Mouse (Mus musculus) heart, embryonic 13.5 days (tissue): ENCODE data around the gene Tpi1. TPM values are rescaled to one million over a fixed set of nuclear protein-coding genes. Genes with fewer than 3 reads are reported as not detected.
"Not testable (repeated sequence)": the region's sequence is repeated elsewhere in the genome, so short reads cannot be mapped to it uniquely, and the experiment has no call there.

Source experiments
- ATAC-seq: fragments of 200-750 bp; cut with Nextera tagmentation; 2 replicates; pipeline ENCODE4 v1.8.0; 2017; ENCODE audit warnings: moderate TSS enrichment; ENCODE audit not compliant: insufficient number of reproducible peaks, low FRiP score, low TSS enrichment; ENCODE audit errors: extremely low read depth
- H3K27ac ChIP-seq: fragments of 300-500 bp; sonication (generic); replicated peaks from 2 replicates; pipeline ENCODE4 v1.5.1; 2015; ENCODE audit warnings: moderate library complexity, mild to moderate bottlenecking, inconsistent platforms
- H3K27me3 ChIP-seq: fragments of 300-500 bp; sonication (generic); replicated peaks from 2 replicates; pipeline ENCODE4 v1.6.1; 2015; ENCODE audit warnings: mild to moderate bottlenecking, inconsistent platforms
- H3K36me3 ChIP-seq: fragments of 300-500 bp; sonication (generic); 2 replicates; pipeline ENCODE4 v1.6.1; 2015; ENCODE audit warnings: mild to moderate bottlenecking, inconsistent platforms
- H3K4me1 ChIP-seq: fragments of 300-500 bp; sonication (generic); 2 replicates; pipeline ENCODE4 v1.6.1; 2015; ENCODE audit warnings: inconsistent platforms
- H3K4me2 ChIP-seq: fragments of 300-500 bp; sonication (generic); 2 replicates; pipeline ENCODE4 v1.6.1; 2015; ENCODE audit warnings: inconsistent platforms, mild to moderate bottlenecking, moderate library complexity
- H3K4me3 ChIP-seq: fragments of 300-500 bp; sonication (generic); 2 replicates; pipeline ENCODE4 v1.5.1; 2015; ENCODE audit warnings: moderate library complexity, mild to moderate bottlenecking, inconsistent platforms
- H3K9ac ChIP-seq: fragments of 300-500 bp; sonication (generic); 2 replicates; pipeline ENCODE4 v1.6.1; 2015; ENCODE audit warnings: inconsistent platforms, mild to moderate bottlenecking, moderate library complexity
- H3K9me3 ChIP-seq: fragments of 300-500 bp; sonication (generic); 2 replicates; pipeline ENCODE4 v1.6.1; 2016; ENCODE audit warnings: inconsistent platforms
- WGBS: fragments of 180-500 bp; shearing (Covaris S2); methylation state at CpG from one replicate; pipeline ENCODE4 v1.1.7; 2015; ENCODE audit warnings: mixed read lengths; 5-methylcytosine and 5-hydroxymethylcytosine counted together
- polyA plus RNA-seq: library from polyadenylated mRNA; unstranded; fragments of >200 nt; fragmentation: Nextera tagmentation; extraction: Ambion mirVana; gene quantifications from 2 replicates; pipeline ENCODE4 v1.2.1, GENCODE M21; 2015

Tpi1 gene
- polyA plus RNA-seq, 1 experiment from 2014 or later = 1,248 TPM

- Histone ChIP-seq H3K4me1 (peaks cover 44% of the 10 kb centered on the region), H3K36me3 (peaks cover 75% of the 10 kb centered on the region), H3K9ac (peak overlapping the region; percentile 98), H3K9me3 (no peaks in the 10 kb centered on the region), H3K27ac (peak overlapping the region; percentile 98), H3K4me2 (peak overlapping the region; percentile 76), H3K4me3 (peak overlapping the region; percentile 85), H3K27me3 (no peaks in the 10 kb centered on the region)
- ATAC-seq = no peak
- 30% methylated on average over 8 of the region's 8 CpGs for WGBS
Measured at GRCm38 (mm10) chr6:124814448-124814847, 352 bp upstream of the Tpi1 start.

DNA sequence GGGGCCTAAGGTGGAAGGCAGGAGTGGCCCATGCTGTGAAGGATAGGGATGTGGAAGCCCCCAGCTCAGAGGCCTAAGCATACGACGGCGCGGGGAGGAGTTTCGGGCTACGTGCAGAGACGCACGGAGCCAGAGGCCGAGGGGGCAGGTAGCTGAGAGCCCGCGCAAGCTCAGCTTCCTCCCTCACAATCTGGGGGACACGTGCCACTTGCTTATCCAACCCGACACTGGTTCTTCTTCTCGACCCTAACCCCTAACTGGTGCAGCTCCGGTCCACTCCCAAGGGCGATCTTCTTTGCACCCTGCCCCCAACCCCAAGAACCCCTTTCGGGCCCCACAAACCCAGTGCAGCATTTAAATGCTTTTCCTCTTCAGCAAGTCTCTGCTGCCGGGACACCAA, 600 bp downstream of the Tpi1 start:
- Histone ChIP-seq H3K36me3 (peaks cover 65% of the 10 kb centered on the region), H3K4me2 (peak overlapping the region; percentile 76), H3K27ac (peak overlapping the region; percentile 98), H3K9ac (peak overlapping the region; percentile 98), H3K4me3 (peak overlapping the region; percentile 85), H3K27me3 (no peaks in the 10 kb centered on the region), H3K9me3 (no peaks in the 10 kb centered on the region), H3K4me1 (peaks cover 44% of the 10 kb centered on the region)
- under 1% methylated on average over 18 of the region's 18 CpGs for WGBS
- peak; percentile 31; the same call in 1 of the 2 replicates for ATAC-seq

GRCm38 (mm10) chr6:124812848-124813247, 1.2 kb downstream of the Tpi1 start:
- 15% methylated on average over 9 of the region's 9 CpGs for WGBS

GRCm38 (mm10) chr6:124811701-124812560, 2.2 kb downstream of the Tpi1 start:
- peak overlapping the region; percentile 98 for H3K27ac ChIP-seq
- peaks cover 56% of the 10 kb centered on the region for H3K4me1 ChIP-seq
- H3K9me3 ChIP-seq = no peaks in the 10 kb centered on the region
- H3K27me3 ChIP-seq = no peaks in the 10 kb centered on the region
- 70% methylated on average over 24 of the region's 24 CpGs for WGBS
- no peak for ATAC-seq
- peaks cover 50% of the 10 kb centered on the region for H3K36me3 ChIP-seq
- peak overlapping the region; percentile 98 for H3K9ac ChIP-seq
- peak overlapping the region; percentile 85 for H3K4me3 ChIP-seq
- peak overlapping the region; percentile 76 for H3K4me2 ChIP-seq

More at GRCm38 (mm10) chr6:124812848-124813247, 1.2 kb downstream of the Tpi1 start:
- no peaks in the 10 kb centered on the region for H3K9me3 ChIP-seq
- H3K4me2 ChIP-seq = peak overlapping the region; percentile 76
- peaks cover 49% of the 10 kb centered on the region for H3K4me1 ChIP-seq
- peak overlapping the region; percentile 98 for H3K27ac ChIP-seq
- H3K27me3 ChIP-seq = no peaks in the 10 kb centered on the region
- peaks cover 59% of the 10 kb centered on the region for H3K36me3 ChIP-seq
- peak overlapping the region; percentile 85 for H3K4me3 ChIP-seq
- H3K9ac ChIP-seq = peak overlapping the region; percentile 98
- ATAC-seq = no peak

DNA sequence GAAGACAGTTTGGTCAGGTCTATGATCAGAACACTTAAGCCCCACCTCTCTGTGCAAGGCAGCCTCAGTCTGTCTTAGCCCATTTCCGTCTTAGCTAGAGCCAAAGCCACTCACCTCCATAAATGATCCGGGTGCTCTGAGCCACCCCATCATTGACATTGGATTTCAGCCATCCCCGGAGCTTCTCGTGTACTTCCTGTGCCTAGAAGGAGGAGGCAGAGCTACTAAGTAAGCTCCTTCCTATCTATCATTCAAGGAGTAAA, 2.8 kb downstream of the Tpi1 start:
- Histone ChIP-seq H3K4me1 (peaks cover 61% of the 10 kb centered on the region), H3K9ac (no peak overlapping the region), H3K36me3 (peaks cover 44% of the 10 kb centered on the region), H3K9me3 (no peaks in the 10 kb centered on the region), H3K27ac (no peak overlapping the region; the same call in 1 of the 2 replicates), H3K4me2 (peak overlapping the region; percentile 76), H3K27me3 (no peaks in the 10 kb centered on the region), H3K4me3 (peak overlapping the region; percentile 85; the same call in 1 of the 2 replicates)
- WGBS = 62% methylated on average over 4 of the region's 4 CpGs
- no peak for ATAC-seq

DNA sequence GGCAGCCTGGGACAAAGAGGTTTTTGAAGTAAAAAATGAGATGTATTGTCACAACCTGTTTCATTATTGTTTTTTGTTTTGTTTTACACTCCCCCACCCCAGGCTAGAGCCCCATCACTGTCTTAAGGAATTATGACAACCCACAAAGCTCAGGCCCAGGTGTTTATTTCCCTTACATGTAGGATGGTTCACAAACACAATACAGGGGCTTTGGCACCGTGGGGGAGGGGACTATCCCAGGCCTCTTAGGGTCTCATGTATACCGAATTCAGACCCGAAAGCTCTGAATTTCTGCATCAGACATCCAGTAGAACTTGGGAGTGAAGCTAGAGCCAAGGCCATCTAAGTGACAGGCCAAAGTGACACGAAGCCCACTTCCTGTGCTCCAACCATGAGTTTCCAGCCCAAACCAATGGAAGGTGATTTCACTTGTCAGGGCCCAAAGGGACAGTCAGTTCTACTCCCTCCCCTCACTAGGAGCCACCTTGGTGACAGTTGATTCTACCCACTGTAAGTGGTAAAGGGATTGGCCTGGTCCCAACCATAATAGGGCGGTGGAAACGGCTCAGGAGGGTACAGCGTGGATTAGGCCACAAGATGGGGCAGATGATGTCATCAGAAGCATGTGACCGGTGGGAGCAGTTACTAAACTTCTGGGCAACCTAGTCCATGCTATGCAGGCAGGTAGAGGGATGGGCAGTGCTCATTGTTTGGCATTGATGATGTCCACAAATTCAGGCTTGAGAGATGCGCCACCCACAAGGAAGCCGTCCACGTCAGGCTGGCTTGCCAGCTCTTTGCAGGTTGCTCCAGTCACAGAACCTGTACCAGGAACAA, 3.3 kb downstream of the Tpi1 start:
- peak overlapping the region; percentile 96 for H3K4me2 ChIP-seq
- peak overlapping the region; percentile 97; the same call in 1 of the 2 replicates for H3K27ac ChIP-seq
- H3K9ac ChIP-seq, H3K9me3 ChIP-seq, H3K27me3 ChIP-seq, ATAC-seq: not testable (repeated sequence)
- H3K36me3 ChIP-seq = peaks cover 38% of the 10 kb centered on the region
- H3K4me1 ChIP-seq = peaks cover 67% of the 10 kb centered on the region
- 78% methylated on average over 11 of the region's 11 CpGs for WGBS
- H3K4me3 ChIP-seq = peak overlapping the region; percentile 70

- Histone ChIP-seq H3K4me2 (peak overlapping the region; percentile 96), H3K27ac (peak overlapping the region; percentile 97), H3K36me3 (peaks cover 31% of the 10 kb centered on the region), H3K27me3 (no peaks in the 10 kb centered on the region), H3K4me1 (peaks cover 71% of the 10 kb centered on the region), H3K4me3 (peak overlapping the region; percentile 70), H3K9me3 (no peaks in the 10 kb centered on the region), H3K9ac (peak overlapping the region; percentile 87)
- 42% methylated on average over 14 of the region's 14 CpGs for WGBS
- no peak for ATAC-seq
Measured at GRCm38 (mm10) chr6:124809775-124810538, 4.1 kb downstream of the Tpi1 start.

DNA sequence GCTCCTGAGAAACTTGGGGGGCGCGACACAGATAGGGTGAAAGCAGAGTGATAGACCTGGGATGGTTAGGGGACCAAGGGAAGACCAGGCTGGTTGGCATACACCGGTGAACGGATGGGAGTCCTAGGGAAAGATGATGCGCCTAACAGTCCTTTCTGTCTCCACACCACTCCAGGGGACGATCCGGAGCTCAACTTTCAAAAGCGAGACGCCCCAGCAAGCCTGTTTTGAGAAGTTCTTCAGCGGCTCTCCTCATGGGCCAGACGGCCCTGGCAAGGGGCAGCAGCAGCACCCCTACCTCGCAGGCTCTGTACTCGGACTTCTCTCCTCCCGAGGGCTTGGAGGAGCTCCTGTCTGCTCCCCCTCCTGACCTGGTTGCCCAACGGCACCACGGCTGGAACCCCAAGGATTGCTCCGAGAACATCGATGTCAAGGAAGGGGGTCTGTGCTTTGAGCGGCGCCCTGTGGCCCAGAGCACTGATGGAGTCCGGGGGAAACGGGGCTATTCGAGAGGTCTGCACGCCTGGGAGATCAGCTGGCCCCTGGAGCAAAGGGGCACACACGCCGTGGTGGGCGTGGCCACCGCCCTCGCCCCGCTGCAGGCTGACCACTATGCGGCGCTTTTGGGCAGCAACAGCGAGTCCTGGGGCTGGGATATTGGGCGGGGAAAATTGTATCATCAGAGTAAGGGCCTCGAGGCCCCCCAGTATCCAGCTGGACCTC, 4.9 kb downstream of the Tpi1 start:
- Histone ChIP-seq H3K27me3 (no peaks in the 10 kb centered on the region), H3K4me2 (peak overlapping the region; percentile 96), H3K36me3 (peaks cover 29% of the 10 kb centered on the region), H3K4me3 (peak overlapping the region; percentile 70), H3K4me1 (peaks cover 64% of the 10 kb centered on the region), H3K27ac (peak overlapping the region; percentile 97), H3K9ac (peak overlapping the region; percentile 87), H3K9me3 (no peaks in the 10 kb centered on the region)
- under 1% methylated on average over 35 of the region's 35 CpGs for WGBS
- ATAC-seq = peak; percentile 29; the same call in 1 of the 2 replicates

DNA sequence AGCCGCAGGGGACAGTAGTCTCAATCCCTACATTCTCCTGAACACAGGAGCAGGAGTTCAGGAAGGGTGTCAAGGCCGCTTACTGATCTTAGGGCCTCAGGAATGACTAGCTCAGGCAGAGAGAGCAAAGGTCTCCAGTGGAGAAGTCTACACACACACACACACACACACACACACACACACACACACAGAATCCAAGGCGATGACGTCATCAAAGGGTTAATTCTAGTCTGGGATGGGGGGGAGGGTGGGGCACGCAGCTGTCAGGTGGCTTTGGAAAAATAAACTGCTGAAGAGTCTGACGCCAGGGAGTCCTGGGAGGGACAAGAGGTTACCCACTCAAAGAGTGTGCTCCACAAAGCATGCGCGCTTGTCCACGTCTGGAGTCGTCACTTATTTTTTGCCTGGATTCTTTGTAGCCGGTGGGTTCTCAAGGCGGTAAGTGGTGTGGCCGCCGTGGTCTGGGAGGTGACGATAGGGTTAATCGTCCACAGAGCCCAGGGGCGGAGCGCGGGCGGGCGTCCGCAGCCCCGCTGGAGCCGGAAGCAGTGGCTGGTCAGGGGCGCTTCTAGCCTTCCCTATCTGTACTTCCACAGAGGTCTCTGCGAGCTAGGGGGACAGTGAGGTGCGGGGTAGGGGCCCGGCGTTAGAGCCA, 5.6 kb downstream of the Tpi1 start, which contains the start of gene Spsb2:
Gene Spsb2 (plus strand): TSS at position 304 of the 655 bp plus-strand sequence.
- ATAC-seq = peak; percentile 50
- peaks cover 62% of the 10 kb centered on the region for H3K4me1 ChIP-seq
- 3% methylated on average over 29 of the region's 29 CpGs for WGBS
- peak within 1 kb of the TSS; percentile 70 for H3K4me3 ChIP-seq
- H3K9me3 ChIP-seq = no peaks in the 10 kb centered on the region
- H3K9ac ChIP-seq = peak within 1 kb of the TSS; percentile 87
- H3K27ac ChIP-seq = peak within 1 kb of the TSS; percentile 97
- H3K27me3 ChIP-seq = no peaks in the 10 kb centered on the region
- peak within 1 kb of the TSS; percentile 96 for H3K4me2 ChIP-seq
- peaks cover 29% of the 10 kb centered on the region for H3K36me3 ChIP-seq

DNA sequence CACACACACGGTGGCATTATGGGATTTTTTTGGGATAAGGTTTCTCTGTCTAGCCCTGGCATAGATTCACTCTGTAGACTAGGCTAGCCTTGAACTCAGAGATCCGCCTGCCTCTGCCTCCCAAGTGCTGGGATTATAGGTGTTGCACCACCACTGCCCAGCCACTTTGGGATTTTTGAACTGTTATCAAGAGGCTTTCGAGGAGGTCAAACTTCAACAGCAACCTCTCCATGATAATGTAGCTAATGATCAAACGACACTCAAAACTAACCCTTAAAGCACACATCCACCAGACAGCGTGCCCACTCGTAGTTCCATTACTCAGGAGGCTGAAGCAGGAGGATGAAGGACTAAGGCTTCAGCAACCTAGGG, 6.1 kb downstream of the Tpi1 start:
- peak overlapping the region; percentile 97 for H3K27ac ChIP-seq
- peak overlapping the region; percentile 70 for H3K4me3 ChIP-seq
- H3K36me3 ChIP-seq = peaks cover 29% of the 10 kb centered on the region
- 63% methylated on average over 6 of the region's 6 CpGs for WGBS
- no peaks in the 10 kb centered on the region for H3K9me3 ChIP-seq
- peaks cover 61% of the 10 kb centered on the region for H3K4me1 ChIP-seq
- no peak for ATAC-seq
- peak overlapping the region; percentile 87 for H3K9ac ChIP-seq
- H3K4me2 ChIP-seq = peak overlapping the region; percentile 96
- H3K27me3 ChIP-seq = no peaks in the 10 kb centered on the region
